Mouse (Mus musculus) induced T-regulatory cell, adult 2 months (primary cell): ENCODE measurements around the gene Ngdn.
A peak's percentile ranks its signal among the peaks of the same experiment; 100 is the strongest.
"Not testable (repeated sequence)": the region's sequence is repeated elsewhere in the genome, so short reads cannot be mapped to it uniquely, and the experiment has no call there.

Source experiments
- DNase-seq: peaks from one replicate; pipeline ENCODE4 v3.0.0-alpha.2; 2012; ENCODE audit warnings: low read depth

The Ngdn gene

GRCm38 (mm10) chr14:55029034-55029698 lies 13.9 kb downstream of the Ngdn start:
- DNase-seq, result peak; percentile 65

- no peak for DNase-seq
These were observed 17.5 kb downstream of the Ngdn start for GRCm38 (mm10) chr14:55032695-55033225.

GRCm38 (mm10) chr14:55043694-55044093 lies 28.4 kb downstream of the Ngdn start:
- not testable (repeated sequence) for DNase-seq

- no peak for DNase-seq
These were observed 32.8 kb downstream of the Ngdn start for GRCm38 (mm10) chr14:55047971-55048531.

- no peak for DNase-seq
These were observed 37.2 kb downstream of the Ngdn start for GRCm38 (mm10) chr14:55052496-55052895.

GRCm38 (mm10) chr14:55053050-55053449 lies 37.8 kb downstream of the Ngdn start:
- no peak for DNase-seq

GRCm38 (mm10) chr14:55053708-55054190 lies 38.5 kb downstream of the Ngdn start:
- no peak for DNase-seq

- DNase-seq, result no peak
These were observed 39.0 kb downstream of the Ngdn start for GRCm38 (mm10) chr14:55054191-55054749.

GRCm38 (mm10) chr14:55055167-55055834 lies 40.0 kb downstream of the Ngdn start:
- no peak for DNase-seq

- no peak for DNase-seq
These were observed 43.8 kb downstream of the Ngdn start for GRCm38 (mm10) chr14:55059009-55059408.

GRCm38 (mm10) chr14:55059931-55060330 lies 44.7 kb downstream of the Ngdn start:
- no peak for DNase-seq

GRCm38 (mm10) chr14:55061845-55062244 lies 46.6 kb downstream of the Ngdn start:
- no peak for DNase-seq

GRCm38 (mm10) chr14:55062626-55063025 lies 47.4 kb downstream of the Ngdn start:
- DNase-seq, result peak; percentile 48

GRCm38 (mm10) chr14:55063117-55063516 lies 47.9 kb downstream of the Ngdn start:
- no peak for DNase-seq

GRCm38 (mm10) chr14:55063581-55064381 lies 48.5 kb downstream of the Ngdn start:
- no peak for DNase-seq

GRCm38 (mm10) chr14:55064481-55065370 lies 49.5 kb downstream of the Ngdn start:
- no peak for DNase-seq

GRCm38 (mm10) chr14:55065391-55065790 lies 50.1 kb downstream of the Ngdn start:
- DNase-seq, result no peak

- DNase-seq, result no peak
These were observed 50.8 kb downstream of the Ngdn start for GRCm38 (mm10) chr14:55066042-55066441.

GRCm38 (mm10) chr14:55071756-55072155 lies 56.5 kb downstream of the Ngdn start:
- no peak for DNase-seq
